Mouse (Mus musculus): ENCODE data around the gene Chl1. TPM values are rescaled to one million over a fixed set of nuclear protein-coding genes. Genes with fewer than 3 reads are reported as not detected.

Gene Chl1
- polyA plus RNA-seq, 1 experiment from 2014 or later = 4.3 TPM

- no peak overlapping the region for H3K4me2 ChIP-seq (ENCODE audit: low read length)
- no peaks in the 10 kb centered on the region for H3K36me3 ChIP-seq (ENCODE audit: control insufficient read depth, insufficient read depth, low read length)
- no peaks in the 10 kb centered on the region for H3K27me3 ChIP-seq (replicated peaks; ENCODE audit: control insufficient read depth, insufficient read depth, low read length)
- WGBS = 34% methylated on average over 3 of the region's 3 CpGs
- H3K9ac ChIP-seq (ENCODE audit: low read length) = no peak overlapping the region
- no peak for ATAC-seq (replicated peaks; ENCODE audit: low FRiP score, low TSS enrichment, low read depth)
- DNase-seq (ENCODE audit: low spot score) = no peak
- H3K4me3 ChIP-seq (ENCODE audit: low read depth, low read length) = no peak overlapping the region
- H3K27ac ChIP-seq (ENCODE audit: low read depth) = no peak overlapping the region
- H3K4me1 ChIP-seq (replicated peaks; ENCODE audit: control insufficient read depth, insufficient read depth, low read length) = no peaks in the 10 kb centered on the region
- H3K9me3 ChIP-seq (ENCODE audit: control insufficient read depth, low read length) = no peaks in the 10 kb centered on the region
These were observed 48.5 kb downstream of the Chl1 start for GRCm38 (mm10) chr6:103558894-103559225.

DNA sequence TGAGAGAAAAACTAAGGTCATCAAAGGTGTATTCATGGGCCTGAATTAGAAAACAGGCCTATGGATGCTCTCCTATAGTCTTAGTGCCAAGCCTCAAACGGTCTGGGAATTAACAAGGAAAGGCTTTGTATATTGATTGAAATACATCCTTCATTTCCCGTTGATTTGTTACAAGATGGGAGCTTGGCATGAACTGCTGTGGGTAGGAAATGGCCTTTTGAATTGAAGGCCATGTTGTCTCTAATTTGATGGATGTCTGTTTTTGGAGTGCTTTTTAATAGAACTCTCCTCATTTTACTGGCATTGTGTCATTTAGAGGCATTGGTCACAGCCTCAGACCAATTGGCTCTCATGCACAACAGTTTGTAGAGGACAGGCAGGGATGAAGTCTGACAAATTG lies 49.0 kb downstream of the Chl1 start:
- H3K9me3 ChIP-seq (ENCODE audit: control insufficient read depth, low read length) = no peaks in the 10 kb centered on the region
- ATAC-seq (replicated peaks; ENCODE audit: low FRiP score, low TSS enrichment, low read depth) (no peak), DNase-seq (ENCODE audit: low spot score) (no peak)
- H3K36me3 ChIP-seq (ENCODE audit: control insufficient read depth, insufficient read depth, low read length) = no peaks in the 10 kb centered on the region
- no peaks in the 10 kb centered on the region for H3K27me3 ChIP-seq (replicated peaks; ENCODE audit: control insufficient read depth, insufficient read depth, low read length)
- no peak overlapping the region for H3K27ac ChIP-seq (ENCODE audit: low read depth)
- no peak overlapping the region for H3K9ac ChIP-seq (ENCODE audit: low read length)
- H3K4me1 ChIP-seq (replicated peaks; ENCODE audit: control insufficient read depth, insufficient read depth, low read length) = no peaks in the 10 kb centered on the region
- H3K4me3 ChIP-seq (ENCODE audit: low read depth, low read length) = no peak overlapping the region
- WGBS = 66% methylated on average over 2 of the region's 2 CpGs
- no peak overlapping the region for H3K4me2 ChIP-seq (ENCODE audit: low read length)

- Histone ChIP-seq H3K27ac (ENCODE audit: low read depth) (no peak overlapping the region), H3K4me3 (ENCODE audit: low read depth, low read length) (no peak overlapping the region), H3K36me3 (ENCODE audit: control insufficient read depth, insufficient read depth, low read length) (no peaks in the 10 kb centered on the region), H3K27me3 (replicated peaks; ENCODE audit: control insufficient read depth, insufficient read depth, low read length) (no peaks in the 10 kb centered on the region), H3K9me3 (ENCODE audit: control insufficient read depth, low read length) (no peaks in the 10 kb centered on the region), H3K9ac (ENCODE audit: low read length) (no peak overlapping the region), H3K4me2 (ENCODE audit: low read length) (no peak overlapping the region), H3K4me1 (replicated peaks; ENCODE audit: control insufficient read depth, insufficient read depth, low read length) (no peaks in the 10 kb centered on the region; the same call in 1 of the 2 replicates)
- DNase-seq (ENCODE audit: low spot score) (no peak), ATAC-seq (replicated peaks; ENCODE audit: low FRiP score, low TSS enrichment, low read depth) (no peak)
- 58% methylated on average over 6 of the region's 6 CpGs for WGBS
These were observed 54.4 kb downstream of the Chl1 start for GRCm38 (mm10) chr6:103564811-103565210.

GRCm38 (mm10) chr6:103567247-103567646 lies 56.9 kb downstream of the Chl1 start:
- Histone ChIP-seq H3K4me3 (ENCODE audit: low read depth, low read length) (no peak overlapping the region), H3K4me2 (ENCODE audit: low read length) (no peak overlapping the region), H3K36me3 (ENCODE audit: control insufficient read depth, insufficient read depth, low read length) (no peaks in the 10 kb centered on the region), H3K4me1 (replicated peaks; ENCODE audit: control insufficient read depth, insufficient read depth, low read length) (no peaks in the 10 kb centered on the region; the same call in 1 of the 2 replicates), H3K27me3 (replicated peaks; ENCODE audit: control insufficient read depth, insufficient read depth, low read length) (no peaks in the 10 kb centered on the region), H3K9me3 (ENCODE audit: control insufficient read depth, low read length) (no peaks in the 10 kb centered on the region), H3K27ac (ENCODE audit: low read depth) (no peak overlapping the region), H3K9ac (ENCODE audit: low read length) (no peak overlapping the region)
- DNase-seq (ENCODE audit: low spot score) = no peak
- 59% methylated on average over 2 of the region's 2 CpGs for WGBS
- ATAC-seq (replicated peaks; ENCODE audit: low FRiP score, low TSS enrichment, low read depth) = no peak

GRCm38 (mm10) chr6:103572659-103573058 lies 62.3 kb downstream of the Chl1 start:
- H3K36me3 ChIP-seq (ENCODE audit: control insufficient read depth, insufficient read depth, low read length) = no peaks in the 10 kb centered on the region
- H3K4me3 ChIP-seq (ENCODE audit: low read depth, low read length) = no peak overlapping the region
- ATAC-seq (replicated peaks; ENCODE audit: low FRiP score, low TSS enrichment, low read depth) (no peak), DNase-seq (ENCODE audit: low spot score) (no peak)
- no peaks in the 10 kb centered on the region for H3K27me3 ChIP-seq (replicated peaks; ENCODE audit: control insufficient read depth, insufficient read depth, low read length)
- H3K9me3 ChIP-seq (ENCODE audit: control insufficient read depth, low read length) = no peaks in the 10 kb centered on the region
- H3K27ac ChIP-seq (ENCODE audit: low read depth) = no peak overlapping the region
- no peak overlapping the region for H3K9ac ChIP-seq (ENCODE audit: low read length)
- H3K4me2 ChIP-seq (ENCODE audit: low read length) = no peak overlapping the region
- H3K4me1 ChIP-seq (replicated peaks; ENCODE audit: control insufficient read depth, insufficient read depth, low read length) = no peaks in the 10 kb centered on the region
- 78% methylated on average over 1 of the region's 1 CpGs for WGBS

DNA sequence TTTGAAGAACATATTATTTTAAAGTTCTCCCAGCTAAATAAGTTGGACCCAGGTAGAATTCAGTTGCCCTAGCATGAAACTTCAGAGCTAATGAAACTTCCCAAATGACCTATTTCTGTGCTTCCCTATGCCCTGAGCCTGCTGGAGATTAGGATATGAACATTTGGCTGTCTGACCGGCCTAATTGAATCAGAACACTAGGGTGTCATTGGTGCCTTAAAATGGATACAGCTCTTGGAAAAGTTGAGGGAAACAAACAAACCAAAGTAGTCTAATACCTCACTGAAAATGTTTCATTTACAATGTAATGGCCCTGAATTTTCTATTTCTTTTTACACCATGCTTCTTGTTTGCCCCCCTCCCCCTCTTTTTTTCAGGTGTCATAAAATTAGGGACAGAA lies 73.8 kb downstream of the Chl1 start:
- no peak overlapping the region for H3K27ac ChIP-seq (ENCODE audit: low read depth)
- H3K9me3 ChIP-seq (ENCODE audit: control insufficient read depth, low read length) = no peaks in the 10 kb centered on the region; the same call in 1 of the 2 replicates
- no peaks in the 10 kb centered on the region for H3K4me1 ChIP-seq (replicated peaks; ENCODE audit: control insufficient read depth, insufficient read depth, low read length)
- ATAC-seq (replicated peaks; ENCODE audit: low FRiP score, low TSS enrichment, low read depth) (no peak), DNase-seq (ENCODE audit: low spot score) (no peak)
- H3K4me2 ChIP-seq (ENCODE audit: low read length) = no peak overlapping the region
- H3K27me3 ChIP-seq (replicated peaks; ENCODE audit: control insufficient read depth, insufficient read depth, low read length) = no peaks in the 10 kb centered on the region
- H3K36me3 ChIP-seq (ENCODE audit: control insufficient read depth, insufficient read depth, low read length) = no peaks in the 10 kb centered on the region
- no peak overlapping the region for H3K9ac ChIP-seq (ENCODE audit: low read length)
- H3K4me3 ChIP-seq (ENCODE audit: low read depth, low read length) = no peak overlapping the region
- WGBS = 86% methylated on average over 1 of the region's 1 CpGs

DNA sequence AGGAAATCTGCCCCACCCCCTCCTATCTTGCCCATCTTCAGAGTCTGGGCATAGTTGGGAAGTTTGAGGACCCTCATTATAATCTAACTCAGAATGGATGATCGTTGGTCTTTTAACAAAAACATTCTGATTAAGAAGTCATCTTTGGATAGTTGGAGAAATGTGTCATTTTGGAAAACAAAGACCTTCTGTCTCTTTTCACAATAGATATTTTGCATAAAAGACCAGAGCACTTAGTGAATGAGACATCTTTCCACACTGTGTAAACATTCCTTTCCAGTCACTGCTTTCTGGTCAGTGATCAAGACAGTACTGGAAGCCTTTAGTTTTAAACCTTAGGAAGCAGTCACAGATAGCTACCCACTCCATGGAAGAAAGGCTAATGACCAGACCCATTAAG lies 75.3 kb downstream of the Chl1 start:
- no peak for DNase-seq (ENCODE audit: low spot score)
- Histone ChIP-seq H3K9me3 (ENCODE audit: control insufficient read depth, low read length) (no peaks in the 10 kb centered on the region; the same call in 1 of the 2 replicates), H3K4me3 (ENCODE audit: low read depth, low read length) (no peak overlapping the region), H3K4me1 (replicated peaks; ENCODE audit: control insufficient read depth, insufficient read depth, low read length) (no peaks in the 10 kb centered on the region), H3K27ac (ENCODE audit: low read depth) (no peak overlapping the region), H3K27me3 (replicated peaks; ENCODE audit: control insufficient read depth, insufficient read depth, low read length) (no peaks in the 10 kb centered on the region), H3K9ac (ENCODE audit: low read length) (no peak overlapping the region), H3K4me2 (ENCODE audit: low read length) (no peak overlapping the region), H3K36me3 (ENCODE audit: control insufficient read depth, insufficient read depth, low read length) (no peaks in the 10 kb centered on the region)
- no peak for ATAC-seq (replicated peaks; ENCODE audit: low FRiP score, low TSS enrichment, low read depth)
- 67% methylated on average over 1 of the region's 1 CpGs for WGBS

DNA sequence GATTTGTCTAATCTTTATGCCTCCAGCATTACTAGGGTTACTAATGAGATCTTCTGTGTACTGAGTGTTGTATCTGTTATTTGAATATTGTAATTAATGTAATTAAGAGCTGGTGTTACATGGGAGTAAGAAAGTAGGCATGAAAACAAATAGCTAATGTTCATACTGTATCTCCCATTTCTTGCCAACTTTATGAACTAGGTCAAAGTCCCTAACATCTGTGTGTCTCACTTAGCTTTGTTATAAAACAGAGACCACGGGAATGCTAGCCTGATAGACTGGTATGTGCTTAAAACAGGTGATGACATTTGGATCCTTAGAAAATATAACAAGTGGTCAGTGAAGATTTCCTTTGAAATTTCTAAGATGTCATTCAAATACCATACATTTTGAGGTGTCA lies 75.7 kb downstream of the Chl1 start:
- DNase-seq (ENCODE audit: low spot score) (no peak), ATAC-seq (replicated peaks; ENCODE audit: low FRiP score, low TSS enrichment, low read depth) (no peak)
- Histone ChIP-seq H3K4me3 (ENCODE audit: low read depth, low read length) (no peak overlapping the region), H3K27ac (ENCODE audit: low read depth) (no peak overlapping the region), H3K27me3 (replicated peaks; ENCODE audit: control insufficient read depth, insufficient read depth, low read length) (no peaks in the 10 kb centered on the region), H3K4me2 (ENCODE audit: low read length) (no peak overlapping the region), H3K9ac (ENCODE audit: low read length) (no peak overlapping the region), H3K9me3 (ENCODE audit: control insufficient read depth, low read length) (no peaks in the 10 kb centered on the region; the same call in 1 of the 2 replicates), H3K36me3 (ENCODE audit: control insufficient read depth, insufficient read depth, low read length) (no peaks in the 10 kb centered on the region), H3K4me1 (replicated peaks; ENCODE audit: control insufficient read depth, insufficient read depth, low read length) (no peaks in the 10 kb centered on the region)
- 65% methylated on average over 1 of the region's 1 CpGs for WGBS

- no peaks in the 10 kb centered on the region for H3K4me1 ChIP-seq (replicated peaks; ENCODE audit: control insufficient read depth, insufficient read depth, low read length)
- no peak for DNase-seq (ENCODE audit: low spot score)
- WGBS = 64% methylated on average over 4 of the region's 4 CpGs
- H3K4me2 ChIP-seq (ENCODE audit: low read length) = no peak overlapping the region
- H3K27me3 ChIP-seq (replicated peaks; ENCODE audit: control insufficient read depth, insufficient read depth, low read length) = no peaks in the 10 kb centered on the region
- H3K36me3 ChIP-seq (ENCODE audit: control insufficient read depth, insufficient read depth, low read length) = no peaks in the 10 kb centered on the region
- no peak for ATAC-seq (replicated peaks; ENCODE audit: low FRiP score, low TSS enrichment, low read depth)
- H3K4me3 ChIP-seq (ENCODE audit: low read depth, low read length) = no peak overlapping the region
- no peaks in the 10 kb centered on the region for H3K9me3 ChIP-seq (ENCODE audit: control insufficient read depth, low read length)
- H3K27ac ChIP-seq (ENCODE audit: low read depth) = no peak overlapping the region
- H3K9ac ChIP-seq (ENCODE audit: low read length) = no peak overlapping the region
These were observed 91.7 kb downstream of the Chl1 start for GRCm38 (mm10) chr6:103602070-103602469.

All from intestine, embryonic 14.5 days (tissue).